ENCODE assay signal across 15 mouse cellular contexts in genomic region chr11:67556360-67556759, GRCm38 (mm10).
A peak's percentile ranks its signal among the peaks of the same experiment; 100 is the strongest.
DNase-seq lines count a peak whose midpoint lies in the region; ATAC-seq and TF ChIP-seq lines count a peak whose summit lies in the region.
"Had no signal": no experiment of that assay in that cellular context is flagged by ENCODE, and none has a peak within 500 bp of the region (broad histone marks: within the 10 kb centered on the region; RNA-seq: fewer than 3 reads in every experiment).

No protein-coding gene starts in this region.

- TF ChIP-seq CTCF in brain, embryonic 14.5 days (IDR thresholded peaks at IDR 0.05; ENCODE audit: borderline replicate concordance, extremely low read depth, insufficient read depth, insufficient read length), result no peak

- DNase-seq in kidney, adult 11 months, result peak; percentile 28
- no peak for DNase-seq in kidney, postnatal 4 days
- DNase-seq in adipocyte (ENCODE audit: low spot score), result peak; percentile 58
- peak; percentile 38 for DNase-seq in brain, embryonic 14.5 days (ENCODE audit: low read depth)
- peak; percentile 85 to 91 for DNase-seq in cerebellum, postnatal 10 days
- no peak for DNase-seq in layer of hippocampus, adult 11-12 months (ENCODE audit: low spot score)
- DNase-seq: adrenal gland, postnatal 10 days; embryo, embryonic 11 days; heart, adult 11 months; lung, adult 18-20 months; lung, postnatal 4 days; midbrain, embryonic 14.5 days had no signal

- TF ChIP-seq POLR2A in brain, embryonic 14.5 days (IDR thresholded peaks at IDR 0.05; ENCODE audit: borderline replicate concordance, extremely low read depth, insufficient read depth, insufficient read length, poor library complexity, severe bottlenecking), result no peak

- ATAC-seq in megakaryocyte, adult 5-6 weeks (ENCODE audit: poor library complexity, severe bottlenecking), result no peak
- ATAC-seq: CD4-positive, CD25-positive, alpha-beta regulatory T cell, adult 4 months; forebrain, embryonic 13.5 days had no signal

Comparison
In these comparisons a context has a peak if more than half of its experiments do, and no peak if none do; other contexts are left out.
1. DNase-seq: peak in kidney, adult 11 months (single experiment), adipocyte (single experiment), brain, embryonic 14.5 days (single experiment) and cerebellum, postnatal 10 days (2 of 2); none in kidney, postnatal 4 days (0 of 2) and layer of hippocampus, adult 11-12 months (single experiment).